Mouse (Mus musculus) small intestine, adult 2 months (tissue): ENCODE measurements around the gene Eml3.

Source experiments
- CTCF ChIP-seq: fragments of 200-500 bp; IDR thresholded peaks from 2 replicates; pipeline ENCODE4 v1.5.1; 2012; ENCODE audit warnings: low read depth, mild to moderate bottlenecking, control low read depth, inconsistent platforms, low read length, moderate library complexity, mixed read lengths; ENCODE audit not compliant: insufficient replicate concordance, insufficient read length; ENCODE audit errors: extremely low read depth
- POLR2A ChIP-seq: fragments of 200-500 bp; IDR thresholded peaks from 2 replicates; pipeline ENCODE4 v1.6.1; 2012; ENCODE audit warnings: low read depth, mild to moderate bottlenecking, control low read depth, inconsistent platforms, low read length, moderate library complexity

GRCm38 (mm10) chr19:8914212-8914611, 15.1 kb upstream of the Eml3 start:
- TF ChIP-seq POLR2A (no peak), CTCF (no peak)
